Mouse (Mus musculus): ENCODE measurements at regions not wholly inside any gene's neighbourhood (a gene's known extent, or its start where the extent isn't known, plus 50 kb on each side); places are given as distances from the start of the nearest gene placed in this dataset.
A peak's percentile ranks its signal among the peaks of the same experiment; 100 is the strongest.

DNA sequence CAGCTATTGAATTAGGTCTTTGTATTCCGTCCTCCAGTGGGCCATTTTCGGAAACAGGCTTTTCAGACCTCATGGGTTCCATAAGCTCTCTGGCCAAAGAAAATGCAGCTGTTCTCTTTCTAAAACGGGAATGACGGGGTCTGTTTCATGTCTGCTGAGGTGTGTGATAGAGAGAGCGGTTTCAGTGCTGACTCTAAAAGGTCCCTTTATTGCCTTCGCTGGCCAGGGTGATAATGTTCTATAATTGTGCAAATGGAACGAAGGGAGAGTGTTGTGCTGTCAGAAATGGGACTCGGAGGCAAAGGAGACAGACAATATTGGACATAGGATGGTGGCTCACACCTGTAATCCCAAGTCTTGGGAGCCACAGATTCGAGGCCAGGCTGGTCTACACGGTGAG is 53.5 kb upstream of the Osbpl8 start:
- WGBS: 70% methylated on average over 10 of the region's 10 CpGs
- Histone ChIP-seq H3K27me3 (ENCODE audit: control insufficient read depth, insufficient read depth, low read length) (no peaks in the 10 kb centered on the region), H3K27ac (ENCODE audit: low read depth, low read length) (no peak overlapping the region), H3K9me3 (ENCODE audit: control insufficient read depth, low read length) (no peaks in the 10 kb centered on the region), H3K4me3 (ENCODE audit: low read depth, low read length) (no peak overlapping the region), H3K9ac (ENCODE audit: low read length) (no peak overlapping the region), H3K36me3 (ENCODE audit: control insufficient read depth, insufficient read depth, low read length) (no peaks in the 10 kb centered on the region), H3K4me2 (ENCODE audit: low read depth, low read length, severe bottlenecking) (no peak overlapping the region), H3K4me1 (replicated peaks; ENCODE audit: control insufficient read depth, insufficient read depth, low read length) (no peaks in the 10 kb centered on the region)
- ATAC-seq (replicated peaks; ENCODE audit: low FRiP score) (no peak), DNase-seq (ENCODE audit: low spot score) (no peak)

DNA sequence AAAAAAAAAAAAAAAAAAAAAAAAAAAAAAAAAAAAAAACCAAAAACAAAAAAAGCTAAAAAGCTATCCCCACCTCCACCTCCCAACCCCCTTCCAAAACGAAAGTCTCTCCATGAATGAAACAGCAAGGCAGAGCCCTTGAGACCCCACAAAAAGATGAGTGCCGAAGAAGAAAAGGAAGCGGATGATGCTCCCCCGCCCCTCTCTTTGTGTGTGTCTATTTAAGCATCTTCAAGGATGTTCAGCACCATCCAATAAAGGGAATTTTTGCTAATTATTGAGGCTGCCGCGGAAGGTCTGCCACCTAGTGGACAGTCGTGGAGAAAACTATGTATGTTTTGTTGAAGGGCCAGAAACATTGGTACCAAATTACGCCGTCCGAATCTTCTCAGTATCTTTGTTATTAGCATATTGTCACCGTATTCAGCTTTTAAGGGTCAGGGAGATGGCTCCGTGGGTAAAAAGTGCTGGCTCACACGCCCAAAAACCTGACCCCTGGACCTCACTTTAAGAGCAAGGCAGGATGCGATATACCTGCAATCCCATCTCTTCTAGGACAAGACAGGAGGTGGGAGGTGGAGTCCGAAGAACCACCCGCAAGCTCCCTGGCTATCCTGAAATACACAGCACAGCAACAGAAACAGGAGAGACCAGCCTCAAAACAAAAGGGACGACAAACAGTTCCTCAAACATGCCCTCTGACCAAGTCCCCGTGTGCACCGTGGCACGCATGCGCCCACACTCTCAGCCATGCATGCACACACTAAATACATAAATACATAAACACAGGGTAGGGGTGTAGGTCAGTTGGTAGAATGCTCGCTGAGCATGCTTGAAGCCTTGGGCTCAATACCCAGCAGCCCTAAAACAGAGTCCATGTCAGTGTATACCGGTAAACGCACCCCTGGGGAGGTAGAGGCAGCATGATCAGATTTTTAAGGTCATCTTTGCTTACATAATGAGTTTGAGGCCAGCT is 55.6 kb upstream of the Osbpl8 start:
- Histone ChIP-seq H3K9ac (ENCODE audit: low read length) (no peak overlapping the region; the same call in 1 of the 2 replicates), H3K4me3 (ENCODE audit: low read depth, low read length) (no peak overlapping the region), H3K4me1 (replicated peaks; ENCODE audit: control insufficient read depth, insufficient read depth, low read length) (no peaks in the 10 kb centered on the region), H3K9me3 (ENCODE audit: control insufficient read depth, low read length) (no peaks in the 10 kb centered on the region), H3K4me2 (ENCODE audit: low read depth, low read length, severe bottlenecking) (peak overlapping the region; percentile 32; the same call in 1 of the 2 replicates), H3K27me3 (ENCODE audit: control insufficient read depth, insufficient read depth, low read length) (no peaks in the 10 kb centered on the region), H3K36me3 (ENCODE audit: control insufficient read depth, insufficient read depth, low read length) (no peaks in the 10 kb centered on the region), H3K27ac (ENCODE audit: low read depth, low read length) (no peak overlapping the region)
- DNase-seq (ENCODE audit: low spot score): peak; percentile 79
- ATAC-seq (replicated peaks; ENCODE audit: low FRiP score): peak; percentile 65
- 51% methylated on average over 24 of the region's 24 CpGs for WGBS

DNA sequence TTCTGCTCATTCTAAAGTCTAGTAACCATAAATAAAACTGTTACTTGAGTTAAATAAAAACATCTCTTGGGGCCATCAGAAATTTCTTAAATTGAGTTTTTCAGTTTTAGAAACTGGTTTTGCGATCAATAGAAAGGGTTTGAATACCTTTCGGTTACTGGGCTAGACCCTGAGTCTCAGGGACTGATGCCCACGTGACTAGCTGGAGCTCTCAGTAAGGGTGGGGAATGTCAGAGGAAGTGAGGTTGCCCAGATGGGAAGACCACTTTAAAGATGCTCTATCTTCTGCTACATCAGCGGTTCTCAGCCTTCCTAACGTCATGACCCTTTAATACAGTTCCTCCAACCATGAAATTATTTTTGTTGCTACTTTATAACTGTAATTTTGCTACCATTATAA is 56.7 kb upstream of the Osbpl8 start:
- H3K27ac ChIP-seq (ENCODE audit: low read depth, low read length): no peak overlapping the region
- WGBS: 92% methylated on average over 5 of the region's 5 CpGs

DNA sequence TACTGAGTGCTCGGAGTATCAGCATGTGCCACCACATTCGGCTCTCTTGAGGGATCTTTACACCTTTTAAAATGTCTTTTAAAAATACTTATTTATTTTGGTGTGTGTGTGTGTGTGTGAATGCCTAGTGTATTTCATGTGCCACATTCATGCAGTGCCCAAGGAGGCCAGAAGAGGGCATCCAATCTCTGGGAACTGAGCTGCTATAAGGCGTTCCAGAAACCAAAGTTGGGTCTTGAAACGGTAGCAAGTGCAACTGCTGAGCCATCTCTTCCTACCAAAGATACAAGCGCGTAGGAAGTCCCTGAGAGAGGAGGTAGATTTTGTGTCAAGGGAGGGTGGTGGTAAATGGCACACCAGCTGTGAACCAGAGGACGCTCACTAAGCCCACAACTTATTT is 57.2 kb upstream of the Osbpl8 start:
- no peak for ATAC-seq (replicated peaks; ENCODE audit: low FRiP score)
- 75% methylated on average over 7 of the region's 7 CpGs for WGBS

More for the DNA sequence above, 56.7 kb upstream of the Osbpl8 start:
- no peak overlapping the region for H3K4me2 ChIP-seq (ENCODE audit: low read depth, low read length, severe bottlenecking)
- no peaks in the 10 kb centered on the region for H3K9me3 ChIP-seq (ENCODE audit: control insufficient read depth, low read length)
- H3K27me3 ChIP-seq (ENCODE audit: control insufficient read depth, insufficient read depth, low read length): no peaks in the 10 kb centered on the region
- ATAC-seq (replicated peaks; ENCODE audit: low FRiP score): no peak
- no peak overlapping the region for H3K4me3 ChIP-seq (ENCODE audit: low read depth, low read length)
- DNase-seq (ENCODE audit: low spot score): no peak
- no peaks in the 10 kb centered on the region for H3K4me1 ChIP-seq (replicated peaks; ENCODE audit: control insufficient read depth, insufficient read depth, low read length)
- H3K36me3 ChIP-seq (ENCODE audit: control insufficient read depth, insufficient read depth, low read length): no peaks in the 10 kb centered on the region
- no peak overlapping the region for H3K9ac ChIP-seq (ENCODE audit: low read length)

DNA sequence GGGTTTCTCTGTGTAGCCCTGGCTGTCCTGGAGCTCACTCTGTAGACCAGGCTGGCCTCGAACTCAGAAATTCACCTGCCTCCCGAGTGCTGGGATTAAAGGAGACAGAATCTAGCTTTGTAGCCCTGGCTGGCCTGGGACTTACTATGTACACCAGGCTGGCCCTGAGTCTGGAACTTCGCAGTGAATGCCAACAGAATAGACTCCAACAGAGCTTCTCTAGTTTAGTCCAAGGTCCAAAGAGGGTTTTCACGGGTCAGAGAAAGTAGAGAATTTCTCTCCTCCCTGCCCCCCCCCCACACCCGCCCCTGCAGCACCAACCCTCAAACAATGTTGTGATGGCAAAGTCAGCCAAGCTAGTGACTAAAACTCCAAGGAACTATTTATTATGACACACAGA is 58.1 kb upstream of the Osbpl8 start:
- Histone ChIP-seq H3K36me3 (ENCODE audit: control insufficient read depth, insufficient read depth, low read length) (no peaks in the 10 kb centered on the region), H3K9ac (ENCODE audit: low read length) (no peak overlapping the region), H3K9me3 (ENCODE audit: control insufficient read depth, low read length) (no peaks in the 10 kb centered on the region), H3K4me1 (replicated peaks; ENCODE audit: control insufficient read depth, insufficient read depth, low read length) (no peaks in the 10 kb centered on the region), H3K4me2 (ENCODE audit: low read depth, low read length, severe bottlenecking) (no peak overlapping the region), H3K27ac (ENCODE audit: low read depth, low read length) (no peak overlapping the region), H3K27me3 (ENCODE audit: control insufficient read depth, insufficient read depth, low read length) (no peaks in the 10 kb centered on the region), H3K4me3 (ENCODE audit: low read depth, low read length) (no peak overlapping the region)
- WGBS: 84% methylated on average over 5 of the region's 5 CpGs
- DNase-seq (ENCODE audit: low spot score): no peak
- no peak for ATAC-seq (replicated peaks; ENCODE audit: low FRiP score)

More for the DNA sequence above, 57.2 kb upstream of the Osbpl8 start:
- Histone ChIP-seq H3K4me1 (replicated peaks; ENCODE audit: control insufficient read depth, insufficient read depth, low read length) (no peaks in the 10 kb centered on the region), H3K9ac (ENCODE audit: low read length) (no peak overlapping the region), H3K36me3 (ENCODE audit: control insufficient read depth, insufficient read depth, low read length) (no peaks in the 10 kb centered on the region), H3K9me3 (ENCODE audit: control insufficient read depth, low read length) (no peaks in the 10 kb centered on the region), H3K4me2 (ENCODE audit: low read depth, low read length, severe bottlenecking) (no peak overlapping the region), H3K27me3 (ENCODE audit: control insufficient read depth, insufficient read depth, low read length) (no peaks in the 10 kb centered on the region), H3K27ac (ENCODE audit: low read depth, low read length) (no peak overlapping the region), H3K4me3 (ENCODE audit: low read depth, low read length) (no peak overlapping the region)
- DNase-seq (ENCODE audit: low spot score): no peak

DNA sequence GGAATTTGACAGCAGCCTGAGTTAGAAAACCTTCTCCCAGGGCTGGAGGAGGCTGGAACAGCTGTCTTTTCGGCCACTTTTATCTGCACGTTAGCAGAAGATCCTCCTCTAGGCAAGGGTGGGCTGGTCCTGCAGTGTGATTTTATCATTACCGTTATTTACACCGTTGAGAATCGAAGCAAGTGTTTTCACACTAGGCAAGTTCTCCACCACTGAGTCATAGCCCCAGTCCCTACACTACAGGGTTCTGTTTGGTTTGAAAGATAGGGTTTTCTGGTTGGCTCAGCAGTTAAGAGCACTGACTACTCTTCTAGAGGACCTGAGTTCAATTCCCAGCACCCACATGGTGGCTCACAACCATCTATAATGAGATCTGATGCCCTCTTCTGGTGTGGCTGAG is 58.9 kb upstream of the Osbpl8 start:
- H3K9ac ChIP-seq (ENCODE audit: low read length): no peak overlapping the region
- no peaks in the 10 kb centered on the region for H3K4me1 ChIP-seq (replicated peaks; ENCODE audit: control insufficient read depth, insufficient read depth, low read length)
- no peaks in the 10 kb centered on the region for H3K27me3 ChIP-seq (ENCODE audit: control insufficient read depth, insufficient read depth, low read length)
- no peaks in the 10 kb centered on the region for H3K9me3 ChIP-seq (ENCODE audit: control insufficient read depth, low read length)
- 94% methylated on average over 5 of the region's 5 CpGs for WGBS
- H3K36me3 ChIP-seq (ENCODE audit: control insufficient read depth, insufficient read depth, low read length): no peaks in the 10 kb centered on the region
- no peak overlapping the region for H3K4me3 ChIP-seq (ENCODE audit: low read depth, low read length)
- no peak overlapping the region for H3K4me2 ChIP-seq (ENCODE audit: low read depth, low read length, severe bottlenecking)
- H3K27ac ChIP-seq (ENCODE audit: low read depth, low read length): no peak overlapping the region
- DNase-seq (ENCODE audit: low spot score): no peak
- no peak for ATAC-seq (replicated peaks; ENCODE audit: low FRiP score)

DNA sequence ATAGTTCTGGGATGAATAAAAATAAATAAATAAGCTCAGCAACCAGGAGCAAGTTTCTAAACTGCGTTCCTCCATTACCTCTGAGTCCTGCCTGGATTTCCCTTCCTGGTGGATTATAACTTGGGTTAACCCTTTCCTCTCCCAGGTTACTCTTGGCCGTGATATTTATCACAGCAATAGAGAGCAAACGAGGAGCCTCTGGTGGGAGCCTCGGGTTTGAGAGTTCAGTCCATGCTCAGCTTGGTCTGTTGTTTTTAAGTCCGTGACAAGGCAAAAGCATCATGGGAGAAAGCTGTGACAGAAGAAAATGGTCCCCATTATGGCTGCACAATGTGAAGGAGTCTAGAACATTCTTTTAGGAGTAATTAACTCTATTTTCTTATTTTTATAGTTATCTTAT is 61.0 kb upstream of the Osbpl8 start:
- DNase-seq (ENCODE audit: low spot score) (no peak), ATAC-seq (replicated peaks; ENCODE audit: low FRiP score) (no peak)
- no peaks in the 10 kb centered on the region for H3K36me3 ChIP-seq (ENCODE audit: control insufficient read depth, insufficient read depth, low read length)
- no peaks in the 10 kb centered on the region for H3K27me3 ChIP-seq (ENCODE audit: control insufficient read depth, insufficient read depth, low read length)
- H3K4me3 ChIP-seq (ENCODE audit: low read depth, low read length): no peak overlapping the region
- no peaks in the 10 kb centered on the region for H3K9me3 ChIP-seq (ENCODE audit: control insufficient read depth, low read length)
- no peak overlapping the region for H3K9ac ChIP-seq (ENCODE audit: low read length)
- H3K4me2 ChIP-seq (ENCODE audit: low read depth, low read length, severe bottlenecking): no peak overlapping the region
- no peaks in the 10 kb centered on the region for H3K4me1 ChIP-seq (replicated peaks; ENCODE audit: control insufficient read depth, insufficient read depth, low read length)
- no peak overlapping the region for H3K27ac ChIP-seq (ENCODE audit: low read depth, low read length)
- whole genome bisulfite sequencing: 79% methylated on average over 5 of the region's 5 CpGs

DNA sequence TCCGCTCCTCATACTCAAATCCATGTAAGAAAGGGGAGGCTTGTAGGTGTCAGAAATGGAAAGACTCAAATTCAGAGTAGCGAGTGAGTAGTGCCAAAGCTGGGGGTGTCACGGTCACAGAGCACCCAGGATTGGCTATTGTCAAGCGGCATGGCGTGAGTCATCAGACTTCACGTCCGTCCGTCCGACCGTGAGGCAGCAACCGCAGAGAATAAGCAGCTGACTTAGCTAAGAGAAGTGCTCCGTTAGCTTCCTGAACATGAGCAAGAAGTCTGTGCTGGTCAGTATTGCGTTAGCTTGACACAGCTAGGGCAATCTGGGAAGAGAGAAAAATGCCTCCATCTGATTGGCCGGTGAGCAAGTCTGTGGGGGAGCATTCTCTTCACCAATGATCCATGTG is 61.5 kb upstream of the Osbpl8 start:
- no peak overlapping the region for H3K4me3 ChIP-seq (ENCODE audit: low read depth, low read length)
- no peak overlapping the region for H3K9ac ChIP-seq (ENCODE audit: low read length)
- H3K9me3 ChIP-seq (ENCODE audit: control insufficient read depth, low read length): no peaks in the 10 kb centered on the region
- no peak for DNase-seq (ENCODE audit: low spot score)
- H3K36me3 ChIP-seq (ENCODE audit: control insufficient read depth, insufficient read depth, low read length): no peaks in the 10 kb centered on the region
- ATAC-seq (replicated peaks; ENCODE audit: low FRiP score): no peak
- H3K4me1 ChIP-seq (replicated peaks; ENCODE audit: control insufficient read depth, insufficient read depth, low read length): no peaks in the 10 kb centered on the region
- no peak overlapping the region for H3K4me2 ChIP-seq (ENCODE audit: low read depth, low read length, severe bottlenecking)
- H3K27ac ChIP-seq (ENCODE audit: low read depth, low read length): no peak overlapping the region
- WGBS: 86% methylated on average over 14 of the region's 14 CpGs
- no peaks in the 10 kb centered on the region for H3K27me3 ChIP-seq (ENCODE audit: control insufficient read depth, insufficient read depth, low read length)

Measured in forebrain, embryonic 11.5 days (tissue).